In the genomic region with DNA sequence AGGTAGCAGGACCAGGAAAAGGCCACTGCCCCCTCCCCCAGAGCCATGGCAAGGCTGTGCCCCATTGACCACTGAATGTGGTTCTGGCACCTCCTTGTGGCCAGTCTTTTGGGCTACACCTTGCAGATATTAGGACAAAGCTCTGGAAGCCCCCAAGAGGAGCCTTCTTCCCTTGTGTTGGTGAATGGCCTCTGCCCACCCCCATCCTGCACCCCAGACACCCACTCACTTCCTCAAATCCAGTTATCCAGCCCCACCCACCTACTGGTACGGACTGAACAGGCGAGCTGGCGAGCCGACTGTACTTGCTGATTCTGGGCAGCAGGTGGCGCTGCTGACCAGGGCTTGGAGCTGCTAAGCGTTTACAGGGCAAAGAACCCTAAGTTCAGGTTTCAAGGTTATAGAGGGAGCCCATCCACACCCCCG, we compare ENCODE assay signal across 8 mouse cellular contexts. TPM values are rescaled to one million over a fixed set of nuclear protein-coding genes. Genes with fewer than 3 reads are reported as not detected.
A peak's percentile ranks its signal among the peaks of the same experiment; 100 is the strongest.
DNase-seq lines count a peak whose midpoint lies in the region; ATAC-seq and TF ChIP-seq lines count a peak whose summit lies in the region.

No protein-coding gene starts in this region.

- in situ Hi-C loops in ES-E14 (cut with MboI; ENCODE audit: low sequenced_read_pairs in 2 of 2, unreplicated experiment in 2 of 2): loop anchor here in 1 of 2 experiments (5.0 to 10.0 kb wide), 2 partner anchors 36 to 166 kb away; no protein-coding TSS in a partner anchor

- peak; percentile 68 for DNase-seq in ES-E14 (ENCODE audit: low read depth, low spot score)
- peak; percentile 79 to 90 for DNase-seq in cerebellum, adult 18-20 months
- peak; percentile 94 for DNase-seq in forebrain, postnatal 0 days
- DNase-seq in heart, postnatal 4 days: peak; percentile 90
- DNase-seq in layer of hippocampus, adult 8-10 months (ENCODE audit: low spot score in 2 of 2): peak; percentile 62 to 87
- peak; percentile 92 for DNase-seq in lung, embryonic 14.5 days
- DNase-seq in testis, postnatal 14 days (ENCODE audit: low spot score): peak; percentile 73

- H3K27ac ChIP-seq in ES-E14 (ENCODE audit: insufficient read depth, low read depth, low read length, poor library complexity, severe bottlenecking): no peak overlapping the region
- H3K27ac ChIP-seq in forebrain, postnatal 0 days (ENCODE audit: low read depth, low read length): no peak overlapping the region
- no peak overlapping the region for H3K27ac ChIP-seq in lung, embryonic 14.5 days (ENCODE audit: low read depth)

- peak; percentile 81 for ATAC-seq in forebrain, postnatal 0 days
- ATAC-seq in lung, embryonic 14.5 days (ENCODE audit: insufficient read depth): peak; percentile 22
- peak; percentile 75 for ATAC-seq in neutrophil, adult 5-6 weeks (ENCODE audit: extremely low read depth, insufficient number of reproducible peaks, low FRiP score, poor library complexity, severe bottlenecking)

- H3K4me2 ChIP-seq in forebrain, postnatal 0 days (ENCODE audit: low read depth): peak overlapping the region; percentile 46
- peak overlapping the region; percentile 38; the same call in 1 of the 2 replicates for H3K4me2 ChIP-seq in lung, embryonic 14.5 days

- H3K4me3 ChIP-seq in ES-E14 (ENCODE audit: insufficient read depth in 1 of 2, low read depth in 1 of 2, low read length in 2 of 2, poor library complexity in 1 of 2, severe bottlenecking in 1 of 2): no peak overlapping the region; a peak in 1 of 4 replicates
- 0 out of 2 replicates have a peak overlapping the region, but pooled peaks have one; percentile 12 for H3K4me3 ChIP-seq in forebrain, postnatal 0 days (ENCODE audit: low read depth, low read length)
- H3K4me3 ChIP-seq in lung, embryonic 14.5 days (ENCODE audit: low read depth, low read length): no peak overlapping the region

- TF ChIP-seq CTCF in forebrain, postnatal 0 days (IDR thresholded peaks at IDR 0.05; ENCODE audit: low read depth): peak; percentile 99
- peak; percentile 99 for TF ChIP-seq CTCF in lung, embryonic 14.5 days (IDR thresholded peaks at IDR 0.05; ENCODE audit: low read depth)

- peaks cover 0 to 31% of the 10 kb centered on the region in 2 experiments; a peak in 2 of 4 replicates for H3K4me1 ChIP-seq in ES-E14 (ENCODE audit: control insufficient read depth in 2 of 2, insufficient read depth in 2 of 2, low read length in 2 of 2, poor library complexity in 1 of 2)
- H3K4me1 ChIP-seq in forebrain, postnatal 0 days (ENCODE audit: insufficient read depth): peaks cover 6% of the 10 kb centered on the region
- H3K4me1 ChIP-seq in lung, embryonic 14.5 days (ENCODE audit: insufficient read depth): peaks cover 19% of the 10 kb centered on the region

- H3K27me3 ChIP-seq in forebrain, postnatal 0 days (ENCODE audit: insufficient read depth, low read length): no peaks in the 10 kb centered on the region
- H3K27me3 ChIP-seq in lung, embryonic 14.5 days (ENCODE audit: insufficient read depth, low read length): no peaks in the 10 kb centered on the region

- no peaks in the 10 kb centered on the region for H3K36me3 ChIP-seq in ES-E14 (ENCODE audit: control insufficient read depth, insufficient read depth, low read length, poor library complexity, severe bottlenecking)
- H3K36me3 ChIP-seq in forebrain, postnatal 0 days (ENCODE audit: insufficient read depth): no peaks in the 10 kb centered on the region
- no peaks in the 10 kb centered on the region for H3K36me3 ChIP-seq in lung, embryonic 14.5 days (ENCODE audit: insufficient read depth)

- H3K9ac ChIP-seq in ES-E14 (ENCODE audit: insufficient read depth, low read depth, low read length, poor library complexity, severe bottlenecking): no peak overlapping the region
- no peak overlapping the region for H3K9ac ChIP-seq in forebrain, postnatal 0 days
- no peak overlapping the region for H3K9ac ChIP-seq in lung, embryonic 14.5 days

- 2% methylated on average over 7 of the region's 7 CpGs for WGBS in forebrain, postnatal 0 days
- under 1% methylated on average over 7 of the region's 7 CpGs for WGBS in lung, embryonic 14.5 days

- no peaks in the 10 kb centered on the region for H3K9me3 ChIP-seq in ES-E14 (ENCODE audit: control insufficient read depth, insufficient read depth, low read depth, low read length)
- H3K9me3 ChIP-seq in forebrain, postnatal 0 days (ENCODE audit: low read length): no peaks in the 10 kb centered on the region
- no peaks in the 10 kb centered on the region for H3K9me3 ChIP-seq in lung, embryonic 14.5 days (ENCODE audit: low read depth, low read length)

TF ChIP-seq in ES-E14, 5 proteins besides CTCF, POLR2A, EP300 and RAD21:
- TF ChIP-seq CHD2 (IDR thresholded peaks at IDR 0.05; ENCODE audit: low read depth, low read length) (no peak), MAFK (IDR thresholded peaks at IDR 0.05; ENCODE audit: insufficient read depth, low read depth, low read length) (no peak), ZC3H11A (IDR thresholded peaks at IDR 0.05; ENCODE audit: borderline replicate concordance, low read depth, low read length) (peak; percentile 81), ZNF384 (IDR thresholded peaks at IDR 0.05; ENCODE audit: low read depth, low read length) (no peak)

RNA-seq across cellular contexts. Expression of a gene that starts 1.3 kb away (rescaled TPM):
- total RNA-seq in ES-E14 (2012; rRNA removed): 6.6 and 7.9 TPM in 2 replicates
- 0.08 and 0.43 TPM in 2 replicates for total RNA-seq in forebrain, postnatal 0 days (2014; rRNA removed)
- polyA plus RNA-seq in forebrain, postnatal 0 days (2015; fragmentation: Nextera tagmentation; extraction: Ambion mirVana): 0.05 and 0.22 TPM in 2 replicates
- total RNA-seq in heart, postnatal 4 days (2021): 1 to 10 TPM; 1.8 to 2.0 TPM
- 1 to 10 TPM in 3 of 4 experiments, under 1 TPM in 1; 0.71 to 2.8 (median 1.6) TPM for total RNA-seq in layer of hippocampus, adult 8-10 months (2022)
- 0.12 and 0.33 TPM in 2 replicates for polyA plus RNA-seq in lung, embryonic 14.5 days (2014; fragmentation: Nextera tagmentation; extraction: Ambion mirVana)
- 0.12 TPM in 1 of 2 replicates, not detected in the other for total RNA-seq in neutrophil, adult 5-6 weeks (2017)

RNA-seq across cellular contexts. Expression of a gene that starts 22.4 kb away (rescaled TPM):
- 0.98 and 1.8 TPM in 2 replicates for total RNA-seq in ES-E14 (2012; rRNA removed)
- total RNA-seq in forebrain, postnatal 0 days (2014; rRNA removed): 0.05 TPM in 1 of 2 replicates, not detected in the other
- 0.13 and 0.14 TPM in 2 replicates for polyA plus RNA-seq in forebrain, postnatal 0 days (2015; fragmentation: Nextera tagmentation; extraction: Ambion mirVana)
- total RNA-seq in heart, postnatal 4 days (2021): under 1 TPM in 1 of 2 experiments, not detected in 1; 0.14 TPM
- total RNA-seq in layer of hippocampus, adult 8-10 months (2022): under 1 TPM in 2 of 4 experiments, not detected in 2; 0.65 to 0.93 TPM
- polyA plus RNA-seq in lung, embryonic 14.5 days (2014; fragmentation: Nextera tagmentation; extraction: Ambion mirVana): not detected in 2 replicates
- 95.2 and 98.0 TPM in 2 replicates for total RNA-seq in neutrophil, adult 5-6 weeks (2017)

RNA-seq across cellular contexts. Expression of a gene that starts 40.6 kb away (rescaled TPM):
- 45.5 and 72.0 TPM in 2 replicates for total RNA-seq in ES-E14 (2012; rRNA removed)
- 5.0 and 6.9 TPM in 2 replicates for total RNA-seq in forebrain, postnatal 0 days (2014; rRNA removed)
- 4.2 and 4.9 TPM in 2 replicates for polyA plus RNA-seq in forebrain, postnatal 0 days (2015; fragmentation: Nextera tagmentation; extraction: Ambion mirVana)
- total RNA-seq in heart, postnatal 4 days (2021): 1 to 10 TPM; 4.7 to 5.1 TPM
- total RNA-seq in layer of hippocampus, adult 8-10 months (2022): 1 to 10 TPM; 3.1 to 5.8 (median 4.9) TPM
- 1.9 and 2.1 TPM in 2 replicates for polyA plus RNA-seq in lung, embryonic 14.5 days (2014; fragmentation: Nextera tagmentation; extraction: Ambion mirVana)
- total RNA-seq in neutrophil, adult 5-6 weeks (2017): 1.7 and 2.2 TPM in 2 replicates

Comparison
In these comparisons a context has a peak if more than half of its experiments do, and no peak if none do; other contexts are left out.
1. ATAC-seq: peak in every context shown above with its lines; median percentile 81 in forebrain, postnatal 0 days; 75 in neutrophil, adult 5-6 weeks; 22 in lung, embryonic 14.5 days.
2. RNA of a gene that starts 22.4 kb away (total RNA-seq): 95.2 to 98.0 TPM in neutrophil, adult 5-6 weeks; 0.98 to 1.8 TPM in ES-E14, 0.65 to 0.93 TPM in layer of hippocampus, adult 8-10 months, 0.14 TPM in heart, postnatal 4 days and 0.05 TPM in forebrain, postnatal 0 days; every median in the first group is over 10 times any median in the second.
3. Peak in every context shown above with its lines, with median percentiles within 50 percentile points of each other: DNase-seq.